ENCODE assay signal across 47 mouse cellular contexts in the genomic region with DNA sequence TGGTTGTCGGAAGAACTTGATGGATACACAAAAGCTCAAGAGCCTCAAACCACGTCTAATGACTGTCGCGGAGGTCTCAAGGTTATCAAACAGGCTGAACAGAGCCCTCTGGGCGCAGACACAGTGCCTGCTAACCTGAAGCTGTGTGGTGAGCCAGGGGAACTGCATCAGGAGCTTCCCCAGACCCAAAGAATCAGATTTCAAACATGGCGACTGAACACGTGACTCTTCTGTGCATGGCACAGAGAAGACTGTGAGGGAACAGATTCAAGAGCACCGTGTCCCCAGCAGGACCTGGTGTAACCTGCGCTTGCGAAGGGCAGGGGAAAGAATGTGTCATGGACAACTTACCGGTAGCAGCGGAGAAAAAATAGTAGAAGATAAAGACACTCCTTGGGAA. TPM values are rescaled to one million over a fixed set of nuclear protein-coding genes. Genes with fewer than 3 reads are reported as not detected.
DNase-seq lines count a peak whose midpoint lies in the region; ATAC-seq lines count a peak whose summit lies in the region.
"Had no signal": no experiment of that assay in that cellular context is flagged by ENCODE, and none has a peak within 500 bp of the region (broad histone marks: within the 10 kb centered on the region; RNA-seq: fewer than 3 reads in every experiment).

No protein-coding gene starts in this region.

- H3K27ac ChIP-seq in embryonic facial prominence, embryonic 11.5 days (replicated peaks; ENCODE audit: low read depth, low read length) = no peak overlapping the region
- H3K27ac ChIP-seq: embryonic facial prominence, embryonic 15.5 days; forebrain, embryonic 12.5 days; layer of hippocampus, adult 2 months; left cerebral cortex, adult 2 months; liver, embryonic 12.5 days; macrophage had no signal

- WGBS in embryonic facial prominence, embryonic 11.5 days = 70% methylated on average over 12 of the region's 12 CpGs

- no peaks in the 10 kb centered on the region for H3K27me3 ChIP-seq in embryonic facial prominence, embryonic 11.5 days (ENCODE audit: control insufficient read depth, insufficient read depth, low read length)
- H3K27me3 ChIP-seq: embryonic facial prominence, embryonic 15.5 days; forebrain, embryonic 12.5 days; heart, embryonic 13.5 days; liver, embryonic 12.5 days; Patski had no signal

- DNase-seq in retina, postnatal 1 day = peak; percentile 4
- no peak for DNase-seq in retina, embryonic 14.5 days (ENCODE audit: low spot score)
- peak; percentile 24 for DNase-seq in WW6 (ENCODE audit: low read depth, low spot score)
- DNase-seq in embryonic facial prominence, embryonic 11.5 days (ENCODE audit: low spot score) = peak; percentile 9
- no peak for DNase-seq in gastrocnemius, postnatal 14 days
- DNase-seq in ovary, postnatal 10 days (ENCODE audit: low spot score) = no peak
- DNase-seq in urinary bladder, postnatal 14 days (ENCODE audit: low spot score) = no peak
- DNase-seq: adrenal gland, adult 2 months; adrenal gland, postnatal 36 days; cerebellum, adult 18-20 months; cerebellum, postnatal 10 days; forebrain, postnatal 0 days; gastrocnemius, postnatal 36 days; heart, postnatal 10 days; kidney, adult 2 months; kidney, postnatal 36 days; liver, postnatal 0 days; midbrain, embryonic 14.5 days; right cerebral cortex, adult 18-20 months; right cerebral cortex, postnatal 4 days; thymus, adult 2 months; thymus, postnatal 36 days had no signal

- H3K4me1 ChIP-seq in embryonic facial prominence, embryonic 11.5 days (ENCODE audit: control insufficient read depth, insufficient read depth, low read length) = no peaks in the 10 kb centered on the region
- H3K4me1 ChIP-seq: embryonic facial prominence, embryonic 15.5 days; forebrain, embryonic 12.5 days; liver, embryonic 12.5 days had no signal

- ATAC-seq in embryonic facial prominence, embryonic 11.5 days (replicated peaks; ENCODE audit: insufficient number of reproducible peaks, low FRiP score, low TSS enrichment, low read depth) = no peak
- ATAC-seq: activated CD4-positive, CD25-positive, alpha-beta regulatory T cell, adult 4 months; forebrain, postnatal 0 days; hindbrain, embryonic 16.5 days; liver, embryonic 12.5 days; liver, postnatal 0 days; Patski had no signal

- no peak overlapping the region for H3K4me3 ChIP-seq in embryonic facial prominence, embryonic 11.5 days (ENCODE audit: low read depth, low read length)
- H3K4me3 ChIP-seq: embryonic facial prominence, embryonic 15.5 days; forebrain, embryonic 12.5 days; heart, embryonic 13.5 days; layer of hippocampus, adult 2 months; left cerebral cortex, adult 2 months; liver, embryonic 12.5 days had no signal

- no peak overlapping the region for H3K4me2 ChIP-seq in embryonic facial prominence, embryonic 11.5 days (ENCODE audit: low read depth, low read length)
- H3K4me2 ChIP-seq: embryonic facial prominence, embryonic 15.5 days; forebrain, embryonic 12.5 days; liver, embryonic 12.5 days had no signal

- intact Hi-C loops in gastrocnemius, postnatal 14 days (cut with DNase I; ENCODE audit: low total_unique reads) = no loop called here

- no peaks in the 10 kb centered on the region for H3K36me3 ChIP-seq in embryonic facial prominence, embryonic 11.5 days (replicated peaks; ENCODE audit: control insufficient read depth, insufficient read depth, low read depth, low read length)
- H3K36me3 ChIP-seq: embryonic facial prominence, embryonic 15.5 days; forebrain, embryonic 12.5 days; heart, embryonic 13.5 days; liver, embryonic 12.5 days had no signal

- no peak overlapping the region for H3K9ac ChIP-seq in embryonic facial prominence, embryonic 11.5 days (replicated peaks; ENCODE audit: low read length)
- H3K9ac ChIP-seq: embryonic facial prominence, embryonic 15.5 days; forebrain, embryonic 12.5 days; forebrain, postnatal 0 days; heart, embryonic 13.5 days; liver, embryonic 12.5 days; liver, postnatal 0 days had no signal

- H3K9me3 ChIP-seq in embryonic facial prominence, embryonic 11.5 days (replicated peaks; ENCODE audit: control insufficient read depth, low read length) = no peaks in the 10 kb centered on the region
- H3K9me3 ChIP-seq: embryonic facial prominence, embryonic 15.5 days; forebrain, embryonic 12.5 days; heart, embryonic 13.5 days; liver, embryonic 12.5 days had no signal

RNA-seq across cellular contexts. Expression of a gene that starts 4.5 kb away (rescaled TPM):
- not detected in 2 replicates for polyA plus RNA-seq in embryonic facial prominence, embryonic 11.5 days (2014; fragmentation: Nextera tagmentation; extraction: Ambion mirVana)
- total RNA-seq in gastrocnemius, postnatal 14 days (2021) = not detected
- total RNA-seq: adrenal gland, adult 2 months; adrenal gland, postnatal 36 days; heart, postnatal 10 days; megakaryocyte-erythroid progenitor cell, adult 5-6 weeks; MEL; monocyte, adult 5-6 weeks had no signal
- polyA plus RNA-seq: activated CD4-positive, CD25-positive, alpha-beta regulatory T cell, adult 4 months; adrenal gland, adult 2 months; forebrain, embryonic 12.5 days; hindbrain, embryonic 11.5 days; hindbrain, embryonic 16.5 days; intestine, embryonic 14.5 days; kidney, embryonic 16.5 days; liver, embryonic 12.5 days; liver, postnatal 0 days; lung, embryonic 16.5 days; macrophage; midbrain, embryonic 14.5 days; neural tube, embryonic 14.5 days; Patski had no signal

RNA-seq across cellular contexts. Expression of a gene that starts 11.7 kb away (rescaled TPM):
- not detected in 2 replicates for polyA plus RNA-seq in embryonic facial prominence, embryonic 11.5 days (2014; fragmentation: Nextera tagmentation; extraction: Ambion mirVana)
- total RNA-seq in gastrocnemius, postnatal 14 days (2021) = not detected
- total RNA-seq: adrenal gland, adult 2 months; adrenal gland, postnatal 36 days; forebrain, postnatal 0 days; gastrocnemius, postnatal 36 days; heart, adult 8-10 months; heart, postnatal 10 days; layer of hippocampus, adult 2 months; layer of hippocampus, postnatal 14 days; left cerebral cortex, adult 2 months; left cerebral cortex, postnatal 25 days; megakaryocyte-erythroid progenitor cell, adult 5-6 weeks; MEL; monocyte, adult 5-6 weeks had no signal
- polyA plus RNA-seq: activated CD4-positive, CD25-positive, alpha-beta regulatory T cell, adult 4 months; adrenal gland, adult 2 months; brain, embryonic 14.5 days; cortical plate, adult 2 months; embryonic facial prominence, embryonic 15.5 days; forebrain, embryonic 12.5 days; forebrain, postnatal 0 days; heart, embryonic 13.5 days; hindbrain, embryonic 11.5 days; hindbrain, embryonic 16.5 days; kidney, adult 2 months; kidney, embryonic 16.5 days; liver, embryonic 12.5 days; liver, postnatal 0 days; macrophage; midbrain, embryonic 14.5 days; neural tube, embryonic 14.5 days; spleen, adult 2 months had no signal

RNA-seq across cellular contexts. Expression of a gene that starts 16.1 kb away (rescaled TPM):
- not detected in 2 replicates for polyA plus RNA-seq in embryonic facial prominence, embryonic 11.5 days (2014; fragmentation: Nextera tagmentation; extraction: Ambion mirVana)
- total RNA-seq in gastrocnemius, postnatal 14 days (2021) = not detected
- total RNA-seq: adrenal gland, adult 2 months; adrenal gland, postnatal 36 days; forebrain, postnatal 0 days; gastrocnemius, postnatal 36 days; heart, adult 8-10 months; heart, postnatal 10 days; layer of hippocampus, adult 2 months; layer of hippocampus, postnatal 14 days; left cerebral cortex, adult 2 months; left cerebral cortex, postnatal 25 days; megakaryocyte-erythroid progenitor cell, adult 5-6 weeks; MEL; monocyte, adult 5-6 weeks had no signal
- polyA plus RNA-seq: activated CD4-positive, CD25-positive, alpha-beta regulatory T cell, adult 4 months; adrenal gland, adult 2 months; brain, embryonic 14.5 days; cortical plate, adult 2 months; embryonic facial prominence, embryonic 15.5 days; forebrain, embryonic 12.5 days; forebrain, postnatal 0 days; heart, embryonic 13.5 days; hindbrain, embryonic 11.5 days; hindbrain, embryonic 16.5 days; intestine, embryonic 14.5 days; kidney, adult 2 months; kidney, embryonic 16.5 days; limb, embryonic 14.5 days; liver, embryonic 12.5 days; liver, postnatal 0 days; lung, embryonic 16.5 days; macrophage; neural tube, embryonic 14.5 days; Patski; spleen, adult 2 months; thymus, adult 2 months had no signal

RNA-seq across cellular contexts. Expression of a gene that starts 45.0 kb away (rescaled TPM):
- 23.9 and 24.2 TPM in 2 replicates for polyA plus RNA-seq in embryonic facial prominence, embryonic 11.5 days (2014; fragmentation: Nextera tagmentation; extraction: Ambion mirVana)
- total RNA-seq in gastrocnemius, postnatal 14 days (2021) = 10 to 100 TPM; 13.2 to 14.0 TPM

RNA-seq across cellular contexts. Expression of a gene that starts 53.4 kb away (rescaled TPM):
- polyA plus RNA-seq in embryonic facial prominence, embryonic 11.5 days (2014; fragmentation: Nextera tagmentation; extraction: Ambion mirVana) = 66.6 and 70.0 TPM in 2 replicates
- 10 to 100 TPM; 30.7 to 34.8 TPM for total RNA-seq in gastrocnemius, postnatal 14 days (2021)

Comparison
In these comparisons a context has a peak if more than half of its experiments do, and no peak if none do; other contexts are left out.
1. DNase-seq: peak in retina, postnatal 1 day (single experiment), WW6 (single experiment) and embryonic facial prominence, embryonic 11.5 days (single experiment); none in retina, embryonic 14.5 days (single experiment), gastrocnemius, postnatal 14 days (single experiment), ovary, postnatal 10 days (single experiment) and urinary bladder, postnatal 14 days (single experiment).